Mouse (Mus musculus) hindbrain, embryonic 16.5 days (tissue): Measurements from ENCODE around the gene Pcdh9. TPM values are rescaled to one million over a fixed set of nuclear protein-coding genes. Genes with fewer than 3 reads are reported as not detected.

Experiments used
- ATAC-seq: fragments of 200-750 bp; cut with Nextera tagmentation; 2 replicates; pipeline ENCODE4 v1.8.0; 2017; ENCODE audit warnings: moderate TSS enrichment, moderate library complexity
- H3K27ac ChIP-seq: fragments of 300-500 bp; sonication (generic); 2 replicates; pipeline ENCODE4 v1.5.1; 2014; ENCODE audit warnings: low read depth, mild to moderate bottlenecking, control low read depth, low read length, moderate library complexity
- H3K27me3 ChIP-seq: fragments of 300-500 bp; sonication (generic); replicated peaks from 2 replicates; pipeline ENCODE4 v1.6.1; 2014; ENCODE audit warnings: low read length; ENCODE audit not compliant: control insufficient read depth, insufficient read depth
- H3K36me3 ChIP-seq: fragments of 300-500 bp; sonication (generic); 2 replicates; pipeline ENCODE4 v1.6.1; 2014; ENCODE audit warnings: mild to moderate bottlenecking, low read length, moderate library complexity, mixed read lengths; ENCODE audit not compliant: control insufficient read depth, insufficient read depth
- H3K4me1 ChIP-seq: fragments of 300-500 bp; sonication (generic); 2 replicates; pipeline ENCODE4 v1.6.1; 2014; ENCODE audit warnings: low read depth, low read length; ENCODE audit not compliant: control insufficient read depth, insufficient read depth
- H3K4me2 ChIP-seq: fragments of 300-500 bp; sonication (generic); 2 replicates; pipeline ENCODE4 v1.6.1; 2014; ENCODE audit warnings: mild to moderate bottlenecking, low read length, control low read depth, moderate library complexity
- H3K4me3 ChIP-seq: fragments of 300-500 bp; sonication (generic); 2 replicates; pipeline ENCODE4 v1.5.1; 2014; ENCODE audit warnings: mild to moderate bottlenecking, low read length, control low read depth, moderate library complexity
- H3K9ac ChIP-seq: fragments of 300-500 bp; sonication (generic); 2 replicates; pipeline ENCODE4 v1.6.1; 2014; ENCODE audit warnings: low read depth, mild to moderate bottlenecking, control low read depth, low read length, moderate library complexity
- H3K9me3 ChIP-seq: fragments of 300-500 bp; sonication (generic); 2 replicates; pipeline ENCODE4 v1.6.1; 2014; ENCODE audit warnings: mild to moderate bottlenecking, low read length, moderate library complexity; ENCODE audit not compliant: control insufficient read depth
- WGBS: fragments of 180-500 bp; shearing (Covaris S2); extraction: QIAGEN DNeasy Blood & Tissue Kit; methylation state at CpG from one replicate; pipeline ENCODE4 v1.1.7; 2014; 5-methylcytosine and 5-hydroxymethylcytosine counted together
- polyA plus RNA-seq: library from polyadenylated mRNA; unstranded; fragments of >200 nt; fragmentation: Nextera tagmentation; extraction: Ambion mirVana; gene quantifications from 2 replicates; pipeline ENCODE4 v1.2.1, GENCODE M21; 2015

Pcdh9 gene
- polyA plus RNA-seq, 1 experiment from 2014 or later: 232 TPM

DNA sequence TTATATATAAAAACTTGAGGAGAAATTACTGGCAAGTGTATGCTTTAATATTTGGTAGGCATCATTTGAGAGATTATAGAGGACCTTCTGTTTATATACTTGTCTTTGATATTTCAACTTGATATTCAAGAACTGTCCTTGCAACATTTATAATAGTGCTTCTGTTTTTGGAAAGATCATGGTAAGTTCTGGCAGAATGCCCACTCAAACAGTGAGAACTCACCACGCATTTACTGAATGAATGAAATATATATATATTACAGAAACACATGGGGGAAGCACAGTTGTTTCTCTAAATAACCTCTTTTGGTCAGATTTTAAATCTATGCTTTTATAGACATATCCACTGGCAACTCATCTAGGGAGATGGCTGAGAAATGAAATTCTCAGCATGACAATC, 164.7 kb downstream of the Pcdh9 start:
- no peak for ATAC-seq
- Histone ChIP-seq H3K4me1 (no peaks in the 10 kb centered on the region), H3K36me3 (no peaks in the 10 kb centered on the region), H3K9ac (no peak overlapping the region), H3K4me3 (no peak overlapping the region), H3K27ac (no peak overlapping the region), H3K4me2 (no peak overlapping the region), H3K27me3 (no peaks in the 10 kb centered on the region), H3K9me3 (no peaks in the 10 kb centered on the region)
- 46% methylated on average over 1 of the region's 1 CpGs for WGBS

DNA sequence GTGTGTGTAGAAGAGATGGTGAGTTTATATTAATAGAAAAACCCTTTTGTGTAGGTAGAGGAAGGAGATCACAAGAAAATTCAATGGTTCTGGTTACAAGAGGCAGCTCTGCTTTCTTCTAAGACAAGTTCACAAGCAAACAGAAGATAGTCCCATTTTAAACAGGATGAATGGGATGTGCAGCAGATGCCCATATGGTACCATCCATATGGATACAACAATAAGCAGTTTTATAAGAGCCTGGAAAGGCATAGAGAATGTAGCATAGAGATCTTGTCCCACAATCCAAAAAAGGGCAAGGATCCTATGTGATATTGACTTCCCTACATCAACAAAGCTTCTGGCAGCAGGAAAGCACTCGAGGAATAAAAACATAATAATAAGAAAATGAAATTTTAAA, 171.3 kb downstream of the Pcdh9 start:
- Histone ChIP-seq H3K27me3 (no peaks in the 10 kb centered on the region), H3K36me3 (no peaks in the 10 kb centered on the region), H3K4me3 (no peak overlapping the region), H3K9me3 (no peaks in the 10 kb centered on the region), H3K9ac (no peak overlapping the region), H3K27ac (no peak overlapping the region), H3K4me2 (no peak overlapping the region), H3K4me1 (no peaks in the 10 kb centered on the region)
- ATAC-seq: no peak
- WGBS: 84% methylated on average over 1 of the region's 1 CpGs

DNA sequence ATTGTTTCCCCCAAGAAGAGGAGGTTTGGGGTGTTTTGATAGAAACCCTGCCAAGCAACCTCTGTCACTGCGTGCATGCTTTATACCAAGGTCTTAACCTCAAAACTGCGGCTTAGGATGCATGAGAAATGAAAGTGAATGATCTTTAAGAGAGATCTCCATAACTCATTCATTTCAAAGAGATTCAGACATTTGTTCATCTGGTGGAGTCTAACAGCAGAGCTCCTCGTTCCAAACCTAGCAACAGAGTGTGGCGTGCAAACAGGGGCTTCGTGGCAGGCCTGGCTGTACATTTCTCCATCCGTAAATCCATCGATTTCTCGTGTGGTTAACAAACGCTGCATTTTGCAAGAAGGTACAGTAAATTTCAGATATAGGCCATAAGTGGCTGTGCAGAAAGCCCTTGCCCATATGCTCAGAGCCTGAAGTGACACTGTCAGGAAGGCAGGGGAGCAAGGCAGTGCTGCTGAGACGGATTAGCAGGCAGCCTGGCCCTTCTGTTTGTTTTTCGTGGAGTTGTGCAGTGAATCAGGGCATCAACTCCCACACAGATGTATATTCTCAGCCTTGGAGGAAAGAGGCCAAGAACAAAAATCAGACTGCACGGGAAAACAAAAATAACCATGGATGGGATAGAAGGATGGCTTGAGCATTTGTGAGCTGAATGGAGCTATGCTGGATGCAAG, 177.1 kb downstream of the Pcdh9 start:
- H3K4me3 ChIP-seq: no peak overlapping the region
- no peaks in the 10 kb centered on the region for H3K9me3 ChIP-seq
- WGBS: 73% methylated on average over 12 of the region's 12 CpGs
- no peak overlapping the region for H3K4me2 ChIP-seq
- H3K27me3 ChIP-seq: no peaks in the 10 kb centered on the region
- H3K4me1 ChIP-seq: no peaks in the 10 kb centered on the region
- no peak overlapping the region for H3K9ac ChIP-seq
- ATAC-seq: peak; percentile 37; the same call in 1 of the 2 replicates
- peak overlapping the region; percentile 3; the same call in 1 of the 2 replicates for H3K27ac ChIP-seq
- no peaks in the 10 kb centered on the region for H3K36me3 ChIP-seq

DNA sequence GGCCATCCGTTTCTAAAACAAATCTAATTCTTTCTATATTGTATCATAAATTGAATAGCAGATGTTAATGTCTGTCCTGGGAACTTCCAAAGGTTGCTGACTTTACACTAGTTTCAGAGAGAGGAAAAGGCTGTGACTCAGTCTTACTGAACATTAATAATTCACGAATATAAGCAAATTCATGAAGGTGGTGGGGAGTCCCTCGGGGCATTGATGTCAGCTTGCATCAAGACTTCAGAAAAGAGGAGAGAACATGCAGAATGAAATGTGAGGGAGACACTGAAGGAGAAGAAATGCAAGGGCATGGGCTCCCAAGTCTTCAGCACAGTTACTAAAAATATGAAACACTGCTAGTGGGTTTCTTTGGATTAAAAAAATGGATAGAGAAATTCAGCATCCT, 181.8 kb downstream of the Pcdh9 start:
- no peak overlapping the region for H3K27ac ChIP-seq
- H3K4me3 ChIP-seq: no peak overlapping the region
- WGBS: 61% methylated on average over 3 of the region's 3 CpGs
- ATAC-seq: no peak
- H3K9me3 ChIP-seq: no peaks in the 10 kb centered on the region
- no peaks in the 10 kb centered on the region for H3K36me3 ChIP-seq
- H3K9ac ChIP-seq: no peak overlapping the region
- no peaks in the 10 kb centered on the region for H3K4me1 ChIP-seq
- no peak overlapping the region for H3K4me2 ChIP-seq
- no peaks in the 10 kb centered on the region for H3K27me3 ChIP-seq

DNA sequence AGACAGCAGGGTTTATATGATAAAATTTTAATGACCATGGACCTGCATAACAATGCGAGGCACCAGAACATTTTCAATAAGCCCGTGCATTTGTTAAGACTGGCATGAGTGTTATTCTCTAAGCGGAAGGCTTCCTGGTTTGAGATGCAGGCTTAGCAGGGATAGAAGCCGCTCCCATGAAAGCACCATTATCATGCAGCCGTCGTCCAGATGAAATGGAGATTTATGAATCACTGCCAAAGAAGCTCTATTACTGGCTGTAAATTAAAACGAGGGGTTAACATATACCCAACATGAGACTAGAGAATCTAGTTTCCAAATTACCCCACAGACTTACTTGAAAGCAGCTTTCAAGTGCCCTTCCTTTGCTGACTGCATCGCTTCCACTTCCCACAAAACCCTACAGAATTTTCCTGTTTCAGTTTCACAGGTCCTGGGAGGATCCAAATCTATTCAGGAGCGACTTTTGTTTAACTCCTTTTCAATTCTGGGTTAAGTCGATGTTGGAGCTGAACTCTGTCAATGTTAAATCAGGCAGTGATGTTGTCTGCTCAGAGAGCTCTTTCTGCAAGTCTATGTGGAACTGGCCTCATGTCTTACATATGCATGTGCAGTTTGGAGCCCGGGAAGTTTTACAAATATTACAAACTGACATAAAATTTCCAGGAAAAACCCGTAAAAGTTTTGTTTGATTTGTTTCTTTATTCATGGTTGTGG, 188.9 kb downstream of the Pcdh9 start:
- WGBS: 21% methylated on average over 12 of the region's 12 CpGs
- peak; percentile 67; the same call in 1 of the 2 replicates for ATAC-seq
- H3K9ac ChIP-seq: no peak overlapping the region
- H3K27ac ChIP-seq: 0 out of 2 replicates have a peak overlapping the region, but pooled peaks have one; percentile 32
- peaks cover 3% of the 10 kb centered on the region for H3K4me1 ChIP-seq
- no peaks in the 10 kb centered on the region for H3K27me3 ChIP-seq
- peak overlapping the region; percentile 15; the same call in 1 of the 2 replicates for H3K4me3 ChIP-seq
- H3K4me2 ChIP-seq: peak overlapping the region; percentile 45
- no peaks in the 10 kb centered on the region for H3K36me3 ChIP-seq
- H3K9me3 ChIP-seq: no peaks in the 10 kb centered on the region

DNA sequence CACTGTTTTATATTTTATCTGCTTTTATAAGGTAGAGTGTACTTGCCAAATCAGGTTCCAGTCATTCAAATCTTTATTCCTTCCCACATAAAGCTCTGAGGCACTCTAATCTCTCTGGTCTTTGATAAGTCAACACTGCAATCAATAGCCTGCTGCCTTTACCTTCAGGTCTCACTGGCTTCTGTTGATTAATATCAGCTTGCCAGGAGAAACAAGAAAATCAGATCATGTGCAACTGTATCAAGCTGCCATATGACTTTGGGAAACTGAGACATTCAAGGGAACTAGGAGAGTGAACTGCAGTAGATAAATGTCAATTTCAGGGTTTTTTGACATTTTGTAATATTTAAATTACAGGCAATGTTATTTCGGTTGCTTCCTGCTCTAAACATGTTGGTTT, 189.6 kb downstream of the Pcdh9 start:
- Histone ChIP-seq H3K27ac (no peak overlapping the region), H3K4me2 (peak overlapping the region; percentile 45), H3K4me1 (peaks cover 3% of the 10 kb centered on the region), H3K36me3 (no peaks in the 10 kb centered on the region), H3K9ac (no peak overlapping the region), H3K27me3 (no peaks in the 10 kb centered on the region), H3K9me3 (no peaks in the 10 kb centered on the region), H3K4me3 (peak overlapping the region; percentile 15; the same call in 1 of the 2 replicates)
- ATAC-seq: no peak
- 58% methylated on average over 1 of the region's 1 CpGs for WGBS

DNA sequence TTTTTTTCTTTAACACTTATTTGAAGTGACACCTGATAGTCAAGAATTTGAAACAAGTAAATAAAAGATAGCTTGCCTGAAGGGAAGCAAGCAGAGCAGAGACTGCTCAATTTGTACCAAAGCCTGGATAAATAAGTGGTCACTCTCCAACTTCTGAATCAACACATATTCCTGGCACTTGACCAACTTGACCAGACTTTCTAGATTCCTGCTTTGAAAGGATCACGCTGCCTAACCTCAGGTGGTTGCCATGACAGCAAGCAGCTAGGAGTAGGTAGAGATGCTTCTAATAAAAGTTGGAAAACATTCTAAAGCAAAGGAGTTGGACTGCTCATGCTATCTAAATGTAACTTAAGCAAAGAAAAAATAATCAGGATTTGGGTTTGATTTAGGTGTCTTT, 205.8 kb downstream of the Pcdh9 start:
- peaks cover 5% of the 10 kb centered on the region for H3K9me3 ChIP-seq
- WGBS: 39% methylated on average over 1 of the region's 1 CpGs

DNA sequence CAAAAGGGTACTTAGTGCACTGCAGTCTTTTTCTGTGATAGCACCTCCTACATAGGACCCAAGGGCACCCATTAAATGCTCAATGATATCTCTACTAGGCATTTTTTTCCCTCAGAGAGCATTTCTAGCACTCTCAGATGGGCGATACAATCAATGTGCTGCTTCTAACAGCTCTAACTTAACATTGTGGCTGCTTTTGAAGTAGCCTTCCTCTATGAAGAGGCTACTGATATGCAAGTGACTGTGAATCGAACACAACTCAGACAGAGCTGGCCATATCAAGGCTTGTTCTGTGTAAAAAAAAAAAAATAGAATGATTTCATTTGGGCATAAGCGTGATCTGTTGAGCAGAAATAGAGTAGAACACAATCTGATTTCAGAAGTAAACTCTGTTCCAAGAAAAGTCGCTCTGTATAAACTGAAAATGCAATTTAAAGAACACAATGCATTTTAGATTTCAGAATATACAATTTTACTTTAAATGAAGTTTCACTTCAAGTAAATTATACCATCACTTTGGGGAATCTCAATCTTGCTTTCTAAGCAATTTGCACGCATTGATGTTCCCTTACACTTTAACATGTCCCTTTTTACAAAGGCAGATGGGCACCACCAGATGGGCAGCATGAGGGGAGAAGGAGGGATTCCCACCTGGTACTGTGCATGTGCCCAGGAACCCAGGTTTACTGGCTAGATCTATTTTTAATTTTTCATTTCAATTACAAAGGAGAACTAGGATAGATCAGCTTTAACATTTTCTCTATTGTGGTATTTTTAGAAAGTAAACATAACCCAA, 215.0 kb downstream of the Pcdh9 start:
- H3K27me3 ChIP-seq: no peaks in the 10 kb centered on the region

More for the DNA sequence above, 205.8 kb downstream of the Pcdh9 start:
- no peak for ATAC-seq
- no peak overlapping the region for H3K4me2 ChIP-seq
- no peak overlapping the region for H3K9ac ChIP-seq
- H3K4me1 ChIP-seq: no peaks in the 10 kb centered on the region
- no peak overlapping the region for H3K4me3 ChIP-seq
- peaks cover 1% of the 10 kb centered on the region; the same call in 1 of the 2 replicates for H3K36me3 ChIP-seq
- no peak overlapping the region for H3K27ac ChIP-seq
- no peaks in the 10 kb centered on the region for H3K27me3 ChIP-seq

More for the DNA sequence above, 215.0 kb downstream of the Pcdh9 start:
- WGBS: 88% methylated on average over 5 of the region's 5 CpGs
- Histone ChIP-seq H3K4me3 (no peak overlapping the region), H3K36me3 (peaks cover 3% of the 10 kb centered on the region; the same call in 1 of the 2 replicates), H3K9ac (no peak overlapping the region), H3K9me3 (peaks cover 7% of the 10 kb centered on the region), H3K27ac (no peak overlapping the region), H3K4me1 (no peaks in the 10 kb centered on the region), H3K4me2 (no peak overlapping the region)
- ATAC-seq: no peak
